Mouse (Mus musculus) intestine, embryonic 16.5 days (tissue): Measurements from ENCODE around the gene Lrba. TPM values are rescaled to one million over a fixed set of nuclear protein-coding genes. Genes with fewer than 3 reads are reported as not detected.

ENCODE experiments used
- ATAC-seq: fragments of 200-750 bp; cut with Nextera tagmentation; 2 replicates; pipeline ENCODE4 v1.8.0; 2017; ENCODE audit warnings: moderate TSS enrichment, moderate library complexity
- H3K27ac ChIP-seq: fragments of 300-500 bp; sonication (generic); 2 replicates; pipeline ENCODE4 v1.5.1; 2014; ENCODE audit warnings: mild to moderate bottlenecking, low read length
- H3K27me3 ChIP-seq: fragments of 300-500 bp; sonication (generic); replicated peaks from 2 replicates; pipeline ENCODE4 v1.6.1; 2014; ENCODE audit warnings: low read length, control low read depth, mixed read lengths; ENCODE audit not compliant: control insufficient read depth, insufficient read depth
- H3K36me3 ChIP-seq: fragments of 300-500 bp; sonication (generic); 2 replicates; pipeline ENCODE4 v1.6.1; 2014; ENCODE audit warnings: low read length, control low read depth; ENCODE audit not compliant: control insufficient read depth, insufficient read depth
- H3K4me1 ChIP-seq: fragments of 300-500 bp; sonication (generic); 2 replicates; pipeline ENCODE4 v1.6.1; 2014; ENCODE audit warnings: low read length, control low read depth, mixed read lengths; ENCODE audit not compliant: control insufficient read depth, insufficient read depth
- H3K4me2 ChIP-seq: fragments of 300-500 bp; sonication (generic); 2 replicates; pipeline ENCODE4 v1.6.1; 2014; ENCODE audit warnings: low read depth, low read length, control low read depth
- H3K4me3 ChIP-seq: fragments of 300-500 bp; sonication (generic); 2 replicates; pipeline ENCODE4 v1.5.1; 2014; ENCODE audit warnings: mild to moderate bottlenecking, low read length
- H3K9ac ChIP-seq: fragments of 300-500 bp; sonication (generic); 2 replicates; pipeline ENCODE4 v1.6.1; 2014; ENCODE audit warnings: low read depth, low read length
- H3K9me3 ChIP-seq: fragments of 300-500 bp; sonication (generic); 2 replicates; pipeline ENCODE4 v1.6.1; 2016; ENCODE audit warnings: low read length, control low read depth; ENCODE audit not compliant: control insufficient read depth
- WGBS: fragments of 180-500 bp; shearing (Covaris S2); extraction: QIAGEN DNeasy Blood & Tissue Kit; methylation state at CpG from one replicate; pipeline ENCODE4 v1.1.7; 2014; 5-methylcytosine and 5-hydroxymethylcytosine counted together
- polyA plus RNA-seq: library from polyadenylated mRNA; unstranded; fragments of >200 nt; fragmentation: Nextera tagmentation; extraction: Ambion mirVana; gene quantifications from 2 replicates; pipeline ENCODE4 v1.2.1, GENCODE M21; 2015

The Lrba gene
- polyA plus RNA-seq, 1 experiment from 2014 or later, result 6.0 TPM

GRCm38 (mm10) chr3:86698947-86699346 lies 474.5 kb downstream of the Lrba start:
- WGBS, result 54% methylated on average over 2 of the region's 2 CpGs
- Histone ChIP-seq H3K4me2 (no peak overlapping the region), H3K4me3 (no peak overlapping the region), H3K27ac (no peak overlapping the region), H3K4me1 (no peaks in the 10 kb centered on the region), H3K27me3 (no peaks in the 10 kb centered on the region), H3K9me3 (no peaks in the 10 kb centered on the region), H3K36me3 (no peaks in the 10 kb centered on the region), H3K9ac (no peak overlapping the region)
- peak; percentile 72 for ATAC-seq

GRCm38 (mm10) chr3:86701163-86701563 lies 476.7 kb downstream of the Lrba start:
- H3K4me3 ChIP-seq, result no peak overlapping the region
- 33% methylated on average over 1 of the region's 1 CpGs for WGBS
- no peaks in the 10 kb centered on the region for H3K4me1 ChIP-seq
- H3K9me3 ChIP-seq, result no peaks in the 10 kb centered on the region
- no peak overlapping the region for H3K9ac ChIP-seq
- no peak overlapping the region for H3K27ac ChIP-seq
- H3K27me3 ChIP-seq, result no peaks in the 10 kb centered on the region
- no peaks in the 10 kb centered on the region for H3K36me3 ChIP-seq
- no peak for ATAC-seq
- no peak overlapping the region for H3K4me2 ChIP-seq

GRCm38 (mm10) chr3:86709472-86709871 lies 485.0 kb downstream of the Lrba start:
- no peak for ATAC-seq
- Histone ChIP-seq H3K36me3 (no peaks in the 10 kb centered on the region), H3K9ac (no peak overlapping the region), H3K27me3 (no peaks in the 10 kb centered on the region), H3K4me2 (no peak overlapping the region), H3K4me1 (no peaks in the 10 kb centered on the region), H3K9me3 (no peaks in the 10 kb centered on the region), H3K27ac (no peak overlapping the region), H3K4me3 (no peak overlapping the region)
- whole genome bisulfite sequencing, result 19% methylated on average over 4 of the region's 4 CpGs

GRCm38 (mm10) chr3:86711530-86711929 lies 487.1 kb downstream of the Lrba start:
- Histone ChIP-seq H3K9ac (no peak overlapping the region), H3K27me3 (no peaks in the 10 kb centered on the region), H3K4me1 (peaks cover 7% of the 10 kb centered on the region), H3K4me2 (no peak overlapping the region), H3K9me3 (no peaks in the 10 kb centered on the region), H3K4me3 (no peak overlapping the region), H3K36me3 (no peaks in the 10 kb centered on the region), H3K27ac (peak overlapping the region; percentile 56)
- WGBS, result 54% methylated on average over 1 of the region's 1 CpGs
- no peak for ATAC-seq

GRCm38 (mm10) chr3:86712758-86713157 lies 488.3 kb downstream of the Lrba start:
- H3K4me1 ChIP-seq, result peaks cover 8% of the 10 kb centered on the region
- no peak for ATAC-seq
- no peaks in the 10 kb centered on the region for H3K36me3 ChIP-seq
- H3K4me3 ChIP-seq, result no peak overlapping the region
- H3K9me3 ChIP-seq, result no peaks in the 10 kb centered on the region
- no peak overlapping the region for H3K27ac ChIP-seq
- H3K27me3 ChIP-seq, result no peaks in the 10 kb centered on the region
- H3K4me2 ChIP-seq, result no peak overlapping the region
- 51% methylated on average over 3 of the region's 3 CpGs for WGBS
- no peak overlapping the region for H3K9ac ChIP-seq

GRCm38 (mm10) chr3:86714446-86714845 lies 490.0 kb downstream of the Lrba start:
- no peak for ATAC-seq
- Histone ChIP-seq H3K4me1 (peaks cover 12% of the 10 kb centered on the region), H3K4me3 (no peak overlapping the region), H3K36me3 (no peaks in the 10 kb centered on the region), H3K27me3 (no peaks in the 10 kb centered on the region), H3K27ac (peak overlapping the region; percentile 1), H3K4me2 (no peak overlapping the region), H3K9me3 (no peaks in the 10 kb centered on the region), H3K9ac (no peak overlapping the region)
- WGBS, result 41% methylated on average over 2 of the region's 2 CpGs

- Histone ChIP-seq H3K9me3 (no peaks in the 10 kb centered on the region), H3K4me3 (peak overlapping the region; percentile 32), H3K4me1 (peaks cover 6% of the 10 kb centered on the region; the same call in 1 of the 2 replicates), H3K36me3 (no peaks in the 10 kb centered on the region), H3K9ac (peak overlapping the region; percentile 48; the same call in 1 of the 2 replicates), H3K27ac (peak overlapping the region; percentile 95), H3K27me3 (no peaks in the 10 kb centered on the region), H3K4me2 (peak overlapping the region; percentile 46)
- 26% methylated on average over 9 of the region's 9 CpGs for WGBS
- peak; percentile 88 for ATAC-seq
Measured at GRCm38 (mm10) chr3:86723415-86724298, 499.2 kb downstream of the Lrba start.

- no peaks in the 10 kb centered on the region for H3K27me3 ChIP-seq
- no peaks in the 10 kb centered on the region for H3K4me1 ChIP-seq
- H3K4me2 ChIP-seq, result peak overlapping the region; percentile 45
- WGBS, result 42% methylated on average over 9 of the region's 9 CpGs
- peak overlapping the region; percentile 27 for H3K9ac ChIP-seq
- peak overlapping the region; percentile 27 for H3K4me3 ChIP-seq
- H3K36me3 ChIP-seq, result no peaks in the 10 kb centered on the region
- peak; percentile 60 for ATAC-seq
- no peaks in the 10 kb centered on the region for H3K9me3 ChIP-seq
- peak overlapping the region; percentile 85 for H3K27ac ChIP-seq
Measured at GRCm38 (mm10) chr3:86725113-86725512, 500.6 kb downstream of the Lrba start.

- H3K4me3 ChIP-seq, result no peak overlapping the region
- no peaks in the 10 kb centered on the region for H3K27me3 ChIP-seq
- H3K27ac ChIP-seq, result no peak overlapping the region
- no peaks in the 10 kb centered on the region for H3K9me3 ChIP-seq
- no peaks in the 10 kb centered on the region for H3K36me3 ChIP-seq
- H3K4me2 ChIP-seq, result no peak overlapping the region
- no peak for ATAC-seq
- no peaks in the 10 kb centered on the region for H3K4me1 ChIP-seq
- no peak overlapping the region for H3K9ac ChIP-seq
- WGBS, result 79% methylated on average over 3 of the region's 3 CpGs
Measured at GRCm38 (mm10) chr3:86738831-86739230, 514.4 kb downstream of the Lrba start.
